Mouse (Mus musculus) forebrain, embryonic 15.5 days (tissue): ENCODE data around the gene Kcnn3. TPM values are rescaled to one million over a fixed set of nuclear protein-coding genes. Genes with fewer than 3 reads are reported as not detected.

Experiments used
- ATAC-seq: fragments of 200-750 bp; cut with Nextera tagmentation; replicated peaks from 2 replicates; pipeline ENCODE4 v1.8.0; 2017; ENCODE audit warnings: mild to moderate bottlenecking, moderate TSS enrichment, moderate library complexity
- H3K27ac ChIP-seq: fragments of 300-500 bp; sonication (generic); replicated peaks from 2 replicates; pipeline ENCODE4 v1.5.1; 2015; ENCODE audit warnings: mild to moderate bottlenecking, inconsistent platforms
- H3K27me3 ChIP-seq: fragments of 300-500 bp; sonication (generic); 2 replicates; pipeline ENCODE4 v1.6.1; 2015; ENCODE audit warnings: inconsistent platforms
- H3K36me3 ChIP-seq: fragments of 300-500 bp; sonication (generic); 2 replicates; pipeline ENCODE4 v1.6.1; 2015; ENCODE audit warnings: mild to moderate bottlenecking, inconsistent platforms
- H3K4me1 ChIP-seq: fragments of 300-500 bp; sonication (generic); 2 replicates; pipeline ENCODE4 v1.6.1; 2015; ENCODE audit warnings: inconsistent platforms
- H3K4me2 ChIP-seq: fragments of 300-500 bp; sonication (generic); replicated peaks from 2 replicates; pipeline ENCODE4 v1.6.1; 2015; ENCODE audit warnings: mild to moderate bottlenecking, inconsistent platforms
- H3K4me3 ChIP-seq: fragments of 300-500 bp; sonication (generic); 2 replicates; pipeline ENCODE4 v1.5.1; 2015; ENCODE audit warnings: mild to moderate bottlenecking, inconsistent platforms
- H3K9ac ChIP-seq: fragments of 300-500 bp; sonication (generic); replicated peaks from 2 replicates; pipeline ENCODE4 v1.6.1; 2015; ENCODE audit warnings: mild to moderate bottlenecking, inconsistent platforms
- H3K9me3 ChIP-seq: fragments of 300-500 bp; sonication (generic); 2 replicates; pipeline ENCODE4 v1.6.1; 2016; ENCODE audit warnings: inconsistent platforms
- WGBS: fragments of 180-500 bp; shearing (Covaris S2); methylation state at CpG from one replicate; pipeline ENCODE4 v1.1.7; 2015; ENCODE audit warnings: mixed read lengths; 5-methylcytosine and 5-hydroxymethylcytosine counted together
- polyA plus RNA-seq: library from polyadenylated mRNA; unstranded; fragments of >200 nt; fragmentation: Nextera tagmentation; extraction: Ambion mirVana; gene quantifications from 2 replicates; pipeline ENCODE4 v1.2.1, GENCODE M21; 2015

The Kcnn3 gene
- 9.0 and 10.4 TPM in 2 replicates for polyA plus RNA-seq

- H3K4me3 ChIP-seq, result peak within 1 kb of the TSS; percentile 53
- H3K36me3 ChIP-seq, result no peaks in the 10 kb centered on the region
- peak within 1 kb of the TSS; percentile 61 for H3K27ac ChIP-seq
- no peaks in the 10 kb centered on the region for H3K27me3 ChIP-seq
- peak within 1 kb of the TSS; percentile 62 for H3K9ac ChIP-seq
- no peaks in the 10 kb centered on the region for H3K9me3 ChIP-seq
- WGBS, result 0% methylated on average over 15 of the region's 15 CpGs
- peak; percentile 93 for ATAC-seq
- H3K4me1 ChIP-seq, result peaks cover 46% of the 10 kb centered on the region
- peak within 1 kb of the TSS; percentile 96 for H3K4me2 ChIP-seq
Observed at GRCm38 (mm10) chr3:89519894-89520293, at the start of gene Kcnn3. Gene Kcnn3, plus strand, starts transcription at chr3:89520164.

- WGBS, result 84% methylated on average over 7 of the region's 7 CpGs
- Histone ChIP-seq H3K9ac (no peak overlapping the region), H3K4me3 (no peak overlapping the region), H3K27ac (no peak overlapping the region), H3K4me2 (no peak overlapping the region), H3K4me1 (no peaks in the 10 kb centered on the region), H3K27me3 (no peaks in the 10 kb centered on the region), H3K9me3 (no peaks in the 10 kb centered on the region), H3K36me3 (peaks cover 4% of the 10 kb centered on the region; the same call in 1 of the 2 replicates)
- no peak for ATAC-seq
Observed at GRCm38 (mm10) chr3:89472280-89472679, 47.7 kb upstream of the Kcnn3 start.

- Histone ChIP-seq H3K36me3 (no peaks in the 10 kb centered on the region; the same call in 1 of the 2 replicates), H3K9ac (no peak overlapping the region), H3K4me3 (no peak overlapping the region), H3K4me2 (no peak overlapping the region), H3K27ac (no peak overlapping the region), H3K9me3 (no peaks in the 10 kb centered on the region), H3K27me3 (no peaks in the 10 kb centered on the region), H3K4me1 (no peaks in the 10 kb centered on the region)
- no peak for ATAC-seq
- WGBS, result 80% methylated on average over 6 of the region's 6 CpGs
Observed at GRCm38 (mm10) chr3:89473838-89474237, 46.1 kb upstream of the Kcnn3 start.

GRCm38 (mm10) chr3:89479055-89479454 lies 40.9 kb upstream of the Kcnn3 start:
- Histone ChIP-seq H3K9me3 (no peaks in the 10 kb centered on the region), H3K4me1 (no peaks in the 10 kb centered on the region), H3K36me3 (no peaks in the 10 kb centered on the region), H3K4me2 (no peak overlapping the region), H3K9ac (no peak overlapping the region), H3K27ac (no peak overlapping the region), H3K27me3 (no peaks in the 10 kb centered on the region), H3K4me3 (no peak overlapping the region)
- 84% methylated on average over 6 of the region's 6 CpGs for WGBS
- no peak for ATAC-seq

- no peaks in the 10 kb centered on the region for H3K9me3 ChIP-seq
- no peak overlapping the region for H3K4me2 ChIP-seq
- ATAC-seq, result no peak
- 44% methylated on average over 2 of the region's 2 CpGs for WGBS
- H3K36me3 ChIP-seq, result no peaks in the 10 kb centered on the region
- H3K4me1 ChIP-seq, result 0 out of 2 replicates have a peak, but pooled peaks cover 4% of the 10 kb centered on the region
- H3K4me3 ChIP-seq, result no peak overlapping the region
- no peak overlapping the region for H3K27ac ChIP-seq
- H3K27me3 ChIP-seq, result no peaks in the 10 kb centered on the region
- H3K9ac ChIP-seq, result no peak overlapping the region
Observed at GRCm38 (mm10) chr3:89481488-89481887, 38.5 kb upstream of the Kcnn3 start.

- no peak overlapping the region for H3K4me2 ChIP-seq
- ATAC-seq, result no peak
- H3K9ac ChIP-seq, result no peak overlapping the region
- no peaks in the 10 kb centered on the region for H3K27me3 ChIP-seq
- WGBS, result 93% methylated on average over 5 of the region's 5 CpGs
- H3K27ac ChIP-seq, result no peak overlapping the region
- 0 out of 2 replicates have a peak, but pooled peaks cover 4% of the 10 kb centered on the region for H3K4me1 ChIP-seq
- H3K9me3 ChIP-seq, result no peaks in the 10 kb centered on the region
- H3K36me3 ChIP-seq, result no peaks in the 10 kb centered on the region
- H3K4me3 ChIP-seq, result no peak overlapping the region
Observed at GRCm38 (mm10) chr3:89482249-89482648, 37.7 kb upstream of the Kcnn3 start.

GRCm38 (mm10) chr3:89484766-89485524 lies 35.0 kb upstream of the Kcnn3 start:
- no peak overlapping the region for H3K9ac ChIP-seq
- no peaks in the 10 kb centered on the region for H3K36me3 ChIP-seq
- no peak overlapping the region for H3K27ac ChIP-seq
- H3K4me1 ChIP-seq, result 0 out of 2 replicates have a peak, but pooled peaks cover 4% of the 10 kb centered on the region
- no peaks in the 10 kb centered on the region for H3K27me3 ChIP-seq
- no peak overlapping the region for H3K4me2 ChIP-seq
- 19% methylated on average over 24 of the region's 24 CpGs for WGBS
- no peaks in the 10 kb centered on the region for H3K9me3 ChIP-seq
- no peak overlapping the region for H3K4me3 ChIP-seq
- ATAC-seq, result peak; percentile 53

GRCm38 (mm10) chr3:89486111-89486510 lies 33.9 kb upstream of the Kcnn3 start:
- WGBS, result 57% methylated on average over 8 of the region's 8 CpGs
- Histone ChIP-seq H3K27ac (no peak overlapping the region), H3K4me1 (0 out of 2 replicates have a peak, but pooled peaks cover 4% of the 10 kb centered on the region), H3K4me2 (no peak overlapping the region), H3K9me3 (no peaks in the 10 kb centered on the region), H3K9ac (no peak overlapping the region), H3K36me3 (no peaks in the 10 kb centered on the region), H3K27me3 (no peaks in the 10 kb centered on the region), H3K4me3 (no peak overlapping the region)
- no peak for ATAC-seq

GRCm38 (mm10) chr3:89486916-89487702 lies 32.9 kb upstream of the Kcnn3 start:
- no peak overlapping the region for H3K9ac ChIP-seq
- no peak overlapping the region for H3K4me3 ChIP-seq
- no peak overlapping the region for H3K27ac ChIP-seq
- H3K4me2 ChIP-seq, result no peak overlapping the region
- ATAC-seq, result no peak
- 0 out of 2 replicates have a peak, but pooled peaks cover 4% of the 10 kb centered on the region for H3K4me1 ChIP-seq
- 68% methylated on average over 20 of the region's 20 CpGs for WGBS
- H3K36me3 ChIP-seq, result no peaks in the 10 kb centered on the region
- H3K9me3 ChIP-seq, result no peaks in the 10 kb centered on the region
- H3K27me3 ChIP-seq, result no peaks in the 10 kb centered on the region

- Histone ChIP-seq H3K36me3 (no peaks in the 10 kb centered on the region), H3K9me3 (no peaks in the 10 kb centered on the region), H3K27ac (no peak overlapping the region), H3K4me2 (no peak overlapping the region), H3K9ac (no peak overlapping the region), H3K4me3 (no peak overlapping the region), H3K4me1 (no peaks in the 10 kb centered on the region), H3K27me3 (no peaks in the 10 kb centered on the region)
- ATAC-seq, result no peak
- WGBS, result 90% methylated on average over 3 of the region's 3 CpGs
Observed at GRCm38 (mm10) chr3:89490790-89491189, 29.2 kb upstream of the Kcnn3 start.

- Histone ChIP-seq H3K27ac (no peak overlapping the region), H3K9ac (no peak overlapping the region), H3K4me1 (no peaks in the 10 kb centered on the region), H3K4me3 (no peak overlapping the region), H3K4me2 (no peak overlapping the region), H3K36me3 (no peaks in the 10 kb centered on the region), H3K9me3 (no peaks in the 10 kb centered on the region), H3K27me3 (no peaks in the 10 kb centered on the region)
- ATAC-seq, result no peak
- WGBS, result 89% methylated on average over 5 of the region's 5 CpGs
Observed at GRCm38 (mm10) chr3:89491559-89491958, 28.4 kb upstream of the Kcnn3 start.

- Histone ChIP-seq H3K4me2 (no peak overlapping the region), H3K4me1 (no peaks in the 10 kb centered on the region), H3K9me3 (no peaks in the 10 kb centered on the region), H3K4me3 (no peak overlapping the region), H3K36me3 (no peaks in the 10 kb centered on the region), H3K27ac (no peak overlapping the region), H3K9ac (no peak overlapping the region), H3K27me3 (no peaks in the 10 kb centered on the region)
- WGBS, result 55% methylated on average over 8 of the region's 8 CpGs
- ATAC-seq, result no peak
Observed at GRCm38 (mm10) chr3:89492701-89493151, 27.2 kb upstream of the Kcnn3 start.
